Mouse (Mus musculus): ENCODE data around the gene Bax.

DNA sequence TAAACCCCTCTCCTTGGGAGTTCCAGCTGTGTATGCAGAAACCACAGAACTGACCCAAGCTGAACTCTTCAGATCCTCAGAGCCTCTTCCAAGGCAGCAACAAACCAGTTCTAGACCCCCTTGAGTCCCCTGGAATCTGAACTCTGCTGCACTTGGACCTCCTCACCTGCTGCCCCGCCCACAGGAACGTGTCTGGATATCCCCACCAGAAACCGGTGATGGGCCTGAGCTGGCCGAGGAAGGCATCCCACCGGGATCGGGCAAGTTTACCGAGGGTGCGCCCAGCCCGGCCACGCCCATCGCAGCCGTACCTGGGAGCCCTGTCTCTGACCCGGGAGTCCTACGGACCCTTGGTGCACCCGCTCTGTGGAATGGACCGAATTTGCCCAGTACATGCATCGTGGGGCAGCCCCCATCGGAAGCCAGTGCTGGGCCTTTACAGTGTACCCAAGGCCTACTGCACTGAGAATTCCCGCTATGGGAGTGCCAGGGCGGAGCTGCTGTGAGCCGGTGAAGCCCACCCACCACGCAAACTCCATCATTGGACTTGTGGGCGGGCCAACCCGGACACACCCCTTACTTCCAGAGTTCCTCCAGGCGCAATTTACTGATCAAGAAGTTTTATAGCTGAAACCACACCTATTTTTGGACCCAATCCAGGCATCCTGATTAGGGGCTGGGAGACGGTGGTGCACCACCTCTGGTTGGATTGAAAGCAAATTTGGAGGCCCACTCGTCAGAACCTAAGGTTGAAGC lies 46.7 kb downstream of the Bax start:
- no peak for TF ChIP-seq POLR2A (IDR thresholded peaks at IDR 0.05; ENCODE audit: borderline replicate concordance, low read depth, low read length)
- TF ChIP-seq CTCF (IDR thresholded peaks at IDR 0.05; ENCODE audit: low read depth, low read length): no peak

All from bone marrow macrophage, adult 2 months (primary cell).